Mouse (Mus musculus): Measurements from ENCODE around the gene Trmt2a. TPM values are rescaled to one million over a fixed set of nuclear protein-coding genes. Genes with fewer than 3 reads are reported as not detected.

Gene Trmt2a
- polyA plus RNA-seq (2021; fragmentation: Nextera tagmentation) = 32.8 and 34.9 TPM in 2 replicates
- long read RNA-seq, experiment 1, transcript Trmt2a-203 (12 exons, 2,367 nt) = major isoform, 25 of 55 reads
- long read RNA-seq, experiment 1, partial matches to known transcripts = 4 of 55 reads
- long read RNA-seq, experiment 1, other reads (novel, unspliced or antisense) = 19 of 55 reads
- long read RNA-seq, experiment 2, transcript Trmt2a-202 (12 exons, 2,235 nt) = minor isoform, 8 of 249 reads
- long read RNA-seq, experiment 2, transcript Trmt2a-204 (11 exons, 2,805 nt) = minor isoform, 5 of 249 reads
- long read RNA-seq, experiment 2, transcript Trmt2a-207 (11 exons, 3,520 nt) = minor isoform, 7 of 249 reads
- long read RNA-seq, experiment 2, transcript Trmt2a-203 (12 exons, 2,367 nt) = major isoform, 91 of 249 reads
- long read RNA-seq, experiment 2, partial matches to known transcripts = 10 of 249 reads
- long read RNA-seq, experiment 2, other reads (novel, unspliced or antisense) = 123 of 249 reads

DNA sequence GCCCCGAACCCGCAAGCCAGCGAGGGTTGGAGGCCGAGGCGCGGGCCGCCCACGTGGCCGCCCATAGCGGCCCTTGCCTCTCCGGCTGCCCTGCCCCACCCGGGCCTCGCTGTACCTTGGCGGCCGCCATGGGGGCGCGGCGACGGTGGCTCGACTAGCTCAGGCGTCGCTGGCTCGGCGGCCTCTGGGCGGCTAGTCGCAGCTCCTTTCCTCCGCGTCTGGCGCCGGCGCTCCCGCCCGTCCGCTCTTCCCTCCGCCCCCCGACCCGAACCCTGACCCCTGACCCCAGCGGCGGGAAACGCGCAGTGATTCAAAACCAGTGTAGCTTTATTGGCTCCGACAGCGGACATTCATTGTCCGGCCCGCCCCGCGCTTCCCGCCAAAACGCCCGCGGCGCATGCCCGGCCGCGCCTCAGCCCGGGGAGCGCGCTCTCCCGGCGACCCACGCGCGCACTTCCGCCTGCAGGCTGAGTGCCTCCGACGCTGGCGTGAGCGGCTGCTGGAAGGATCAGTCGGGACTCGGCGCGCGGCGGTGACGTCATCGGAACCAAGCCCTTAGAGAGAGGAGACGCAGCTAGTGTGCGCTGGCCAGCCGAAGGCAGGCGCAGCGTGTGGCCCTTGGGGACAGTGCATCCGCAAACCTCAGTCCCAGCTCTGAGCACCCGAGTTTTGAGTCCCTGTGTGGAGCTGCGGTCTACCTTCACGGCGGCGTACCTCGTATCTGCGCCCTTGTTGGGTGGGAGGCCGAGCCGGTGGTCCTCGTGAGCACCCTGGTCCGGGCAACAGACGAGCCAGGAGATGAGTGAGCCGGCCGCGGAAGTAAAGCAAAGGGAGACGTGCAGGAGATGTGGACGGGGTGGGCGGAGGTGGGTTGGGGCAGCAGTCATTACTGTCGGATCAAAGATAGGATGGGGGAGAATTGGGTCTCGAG, at the start of gene Trmt2a, which contains the start of gene Ranbp1:
Gene Trmt2a, plus strand, starts transcription at position 247 of the 931 bp plus-strand sequence.
Gene Ranbp1, minus strand, starts transcription at position 300 of the 931 bp plus-strand sequence.

DNA sequence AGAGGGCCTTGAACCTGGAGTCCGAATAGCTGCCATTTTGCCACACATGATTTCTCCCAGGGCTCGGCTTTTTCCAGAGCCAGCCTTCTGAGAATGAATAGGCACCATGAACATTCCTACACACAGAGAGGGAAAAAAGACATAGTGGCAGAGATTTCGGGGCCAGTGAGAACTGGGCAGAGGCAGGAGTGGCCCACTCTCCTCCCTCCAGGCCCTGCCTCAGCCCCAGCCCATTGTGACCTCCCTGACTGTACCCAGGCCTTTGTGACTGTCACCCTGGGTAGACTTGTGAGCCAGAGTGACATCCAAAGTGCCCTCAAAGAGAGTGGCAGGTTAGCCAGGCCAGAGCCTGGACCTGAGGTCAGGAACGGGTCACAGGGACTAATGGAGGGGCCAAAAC, 30.9 kb upstream of the Trmt2a start, which contains the start of gene Ccdc188:
Gene Ccdc188, plus strand, starts transcription at position 301 of the 400 bp plus-strand sequence.

DNA sequence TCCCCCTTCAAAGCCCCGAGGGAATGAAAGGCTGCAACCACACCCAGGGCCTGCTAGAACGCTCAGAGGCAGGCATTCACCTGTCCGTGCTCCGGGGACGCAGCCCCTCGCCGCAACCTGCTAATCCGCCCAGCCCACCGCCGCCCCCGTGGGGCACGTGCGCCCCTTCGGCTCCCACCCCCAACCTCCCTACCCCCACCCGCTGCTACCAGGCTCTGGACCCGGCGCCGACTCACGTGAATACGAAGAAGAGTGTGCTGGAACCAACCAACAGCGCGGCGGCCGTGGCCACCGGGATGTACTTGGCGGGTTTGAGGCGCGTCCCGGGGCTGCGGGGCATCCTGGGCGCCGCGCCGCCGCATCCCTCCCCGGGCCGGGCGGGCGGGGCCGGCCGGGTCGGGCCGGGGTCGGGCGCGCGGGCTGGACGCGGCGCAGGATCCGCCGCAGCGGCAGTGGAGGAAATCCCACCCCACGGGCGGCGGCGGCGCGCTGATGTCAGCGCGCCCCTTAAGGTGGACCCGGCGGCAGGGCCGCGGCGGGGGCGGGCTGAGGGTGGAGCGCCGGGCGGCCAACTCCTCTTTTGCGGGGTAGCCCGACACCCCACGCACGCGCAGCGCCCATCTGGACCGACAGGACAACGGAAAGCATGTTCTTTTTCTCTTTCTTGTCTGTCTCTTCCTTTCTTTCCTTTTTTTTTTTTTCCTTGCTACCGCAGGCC, 13.6 kb upstream of the Trmt2a start, which contains the start of gene Zdhhc8:
Gene Zdhhc8, minus strand, starts transcription at position 466 of the 718 bp plus-strand sequence.

DNA sequence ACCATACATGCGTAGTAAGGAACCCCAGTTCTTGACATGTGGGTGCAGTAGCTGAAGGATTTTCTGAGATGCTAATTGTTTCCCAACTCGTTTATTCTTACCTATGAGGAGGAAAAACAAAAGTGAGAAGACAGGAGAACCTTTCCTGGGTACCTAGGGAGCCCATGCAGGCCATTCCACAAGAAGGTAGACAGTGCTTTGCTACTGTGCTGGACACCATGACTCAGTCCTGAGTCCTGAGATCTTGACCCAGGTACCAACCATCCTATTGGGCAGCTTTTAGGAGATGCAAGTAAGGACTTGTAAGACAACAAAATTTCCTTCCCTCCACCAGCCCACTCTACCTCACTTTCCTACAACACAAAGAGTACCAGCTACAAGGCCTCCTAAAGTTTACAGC, 9.7 kb downstream of the Trmt2a start, which contains the start of gene Gm49776:
Gene Gm49776, minus strand, starts transcription at position 101 of the 400 bp plus-strand sequence.

DNA sequence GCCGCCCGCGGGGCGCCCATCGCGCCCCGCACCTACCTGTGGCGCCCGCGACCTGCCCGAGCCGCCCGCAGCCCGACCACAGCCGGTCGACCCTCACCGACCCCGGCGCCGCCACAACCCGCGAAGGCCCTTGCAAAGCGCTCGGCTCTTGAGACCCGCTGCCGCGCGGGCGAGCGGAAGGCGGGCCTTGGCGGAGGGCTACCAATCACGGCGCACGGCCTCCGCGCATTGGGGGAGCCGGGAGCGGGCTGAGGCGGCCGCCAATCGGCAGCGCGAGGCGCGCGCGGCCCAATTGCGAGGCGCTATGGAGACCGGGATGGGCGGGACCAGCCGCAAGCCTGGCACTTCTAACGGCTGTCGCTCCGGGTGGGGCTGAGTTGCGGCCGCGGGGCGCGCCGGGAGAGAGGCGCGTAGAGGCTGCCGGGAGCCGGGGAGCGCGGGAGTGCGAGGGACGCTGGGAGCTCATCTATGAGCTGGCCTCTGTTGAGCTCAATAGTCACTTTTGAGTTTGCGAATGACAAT, 40.6 kb downstream of the Trmt2a start, which contains the start of gene Dgcr8:
Gene Dgcr8, minus strand, starts transcription at position 180 of the 522 bp plus-strand sequence.

Small RNAs within 50 kb of the gene (microRNA-seq; reads per million reads assigned to microRNA genes)
- gene Gm24572 = not detected
- 302 reads per million, percentile 69 among the genes with 10 or more reads in this experiment for gene Mir1306

Other genes starting within 250 kb of the Trmt2a start
- gene Dgcr6, start 195.8 kb upstream of the Trmt2a start, polyA plus RNA-seq (2021; fragmentation: Nextera tagmentation) = 158 and 178 TPM in 2 replicates
- 47.9 and 57.4 TPM in 2 replicates for gene Prodh, start 158.5 kb upstream of the Trmt2a start, polyA plus RNA-seq (2021; fragmentation: Nextera tagmentation)
- gene Rtn4r, start 121.0 kb upstream of the Trmt2a start, polyA plus RNA-seq (2021; fragmentation: Nextera tagmentation) = 10.2 and 12.5 TPM in 2 replicates
- not detected in 2 replicates for gene Ccdc188, start 30.8 kb upstream of the Trmt2a start, polyA plus RNA-seq (2021; fragmentation: Nextera tagmentation)
- gene Zdhhc8, start 13.5 kb upstream of the Trmt2a start, polyA plus RNA-seq (2021; fragmentation: Nextera tagmentation) = 15.7 and 16.8 TPM in 2 replicates
- 185 and 187 TPM in 2 replicates for gene Ranbp1, start 53 bp downstream of the Trmt2a start, polyA plus RNA-seq (2021; fragmentation: Nextera tagmentation)
- not detected in 2 replicates for gene Gm49776, start 9.6 kb downstream of the Trmt2a start, polyA plus RNA-seq (2021; fragmentation: Nextera tagmentation)
- gene Dgcr8, start 40.6 kb downstream of the Trmt2a start, polyA plus RNA-seq (2021; fragmentation: Nextera tagmentation) = 5.2 and 8.8 TPM in 2 replicates
- 124 and 138 TPM in 2 replicates for gene Tango2, start 99.4 kb downstream of the Trmt2a start, polyA plus RNA-seq (2021; fragmentation: Nextera tagmentation)
- 7.9 and 8.8 TPM in 2 replicates for gene Arvcf, start 99.5 kb downstream of the Trmt2a start, polyA plus RNA-seq (2021; fragmentation: Nextera tagmentation)
- 38.2 and 40.0 TPM in 2 replicates for gene Txnrd2, start 177.7 kb downstream of the Trmt2a start, polyA plus RNA-seq (2021; fragmentation: Nextera tagmentation)
- gene Comt, start 178.2 kb downstream of the Trmt2a start, polyA plus RNA-seq (2021; fragmentation: Nextera tagmentation) = 144 and 150 TPM in 2 replicates